ENCODE assay signal across 18 mouse cellular contexts in the genomic region with DNA sequence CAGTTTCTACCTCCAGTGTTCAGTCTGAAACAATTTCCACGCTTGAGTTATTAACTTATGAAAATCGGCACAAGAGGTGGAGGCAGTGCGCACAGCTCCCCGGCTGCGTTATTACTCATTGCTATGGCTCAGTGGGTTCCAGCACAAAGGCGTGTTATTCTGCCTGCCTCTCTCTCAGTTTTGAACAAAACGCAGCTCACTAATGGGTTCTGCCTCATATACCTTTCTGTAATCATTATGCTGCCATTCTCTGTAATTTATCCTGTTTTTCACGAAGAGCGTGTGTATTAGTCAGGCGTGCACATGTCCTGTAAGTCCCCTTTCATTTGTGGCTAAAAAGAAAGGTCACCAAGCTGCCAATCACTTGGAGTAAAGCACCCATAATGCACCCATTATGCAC.
A peak's percentile ranks its signal among the peaks of the same experiment; 100 is the strongest.
DNase-seq lines count a peak whose midpoint lies in the region; ATAC-seq and TF ChIP-seq lines count a peak whose summit lies in the region.
"Had no signal": no experiment of that assay in that cellular context is flagged by ENCODE, and none has a peak within 500 bp of the region (broad histone marks: within the 10 kb centered on the region; RNA-seq: fewer than 3 reads in every experiment).

No protein-coding gene starts in this region.

- WGBS in hindbrain, embryonic 12.5 days = 44% methylated on average over 10 of the region's 10 CpGs
- 61% methylated on average over 10 of the region's 10 CpGs for WGBS in hindbrain, embryonic 10.5 days
- 19% methylated on average over 10 of the region's 10 CpGs for WGBS in hindbrain, embryonic 15.5 days
- WGBS in neural tube, embryonic 13.5 days = 33% methylated on average over 10 of the region's 10 CpGs
- WGBS in liver, embryonic 12.5 days (ENCODE audit: insufficient replicate concordance) = 80% methylated on average over 10 of the region's 10 CpGs
- 83% methylated on average over 10 of the region's 10 CpGs for WGBS in liver, postnatal 0 days (ENCODE audit: insufficient replicate concordance)

- POLR2A ChIA-PET in Patski (lab: Charles Lee) = interaction anchor here (0.5 to 1.5 kb wide), 3 partner anchors 32 to 138 kb away, joined by 3 to 4 read pairs (median 4); no protein-coding TSS in a partner anchor

- no peak overlapping the region for H3K9ac ChIP-seq in hindbrain, embryonic 12.5 days
- no peak overlapping the region for H3K9ac ChIP-seq in hindbrain, embryonic 15.5 days
- no peak overlapping the region for H3K9ac ChIP-seq in neural tube, embryonic 13.5 days
- H3K9ac ChIP-seq in liver, embryonic 12.5 days = no peak overlapping the region
- no peak overlapping the region for H3K9ac ChIP-seq in liver, postnatal 0 days (replicated peaks)
- H3K9ac ChIP-seq: limb, embryonic 12.5 days had no signal

- ATAC-seq in hindbrain, embryonic 12.5 days (ENCODE audit: low FRiP score) = peak; percentile 71; the same call in 1 of the 2 replicates
- ATAC-seq in Patski = peak; percentile 94
- ATAC-seq in hindbrain, embryonic 15.5 days (ENCODE audit: low FRiP score, low read depth) = no peak
- ATAC-seq in neural tube, embryonic 13.5 days (ENCODE audit: low read depth) = peak; percentile 78
- no peak for ATAC-seq in liver, embryonic 12.5 days
- ATAC-seq in liver, postnatal 0 days = no peak

- no peaks in the 10 kb centered on the region for H3K36me3 ChIP-seq in hindbrain, embryonic 12.5 days
- H3K36me3 ChIP-seq in hindbrain, embryonic 10.5 days = no peaks in the 10 kb centered on the region
- H3K36me3 ChIP-seq in hindbrain, embryonic 15.5 days = no peaks in the 10 kb centered on the region
- no peaks in the 10 kb centered on the region for H3K36me3 ChIP-seq in neural tube, embryonic 13.5 days
- no peaks in the 10 kb centered on the region for H3K36me3 ChIP-seq in liver, embryonic 12.5 days
- H3K36me3 ChIP-seq in liver, postnatal 0 days (replicated peaks; ENCODE audit: insufficient read depth, low read length) = no peaks in the 10 kb centered on the region
- H3K36me3 ChIP-seq: limb, embryonic 12.5 days had no signal

- H3K27ac ChIP-seq in hindbrain, embryonic 12.5 days = no peak overlapping the region
- H3K27ac ChIP-seq in hindbrain, embryonic 10.5 days = no peak overlapping the region
- H3K27ac ChIP-seq in hindbrain, embryonic 15.5 days (replicated peaks) = no peak overlapping the region
- H3K27ac ChIP-seq in neural tube, embryonic 13.5 days (replicated peaks) = peak overlapping the region; percentile 47; the same call in 1 of the 2 replicates
- H3K27ac ChIP-seq in liver, embryonic 12.5 days = no peak overlapping the region
- no peak overlapping the region for H3K27ac ChIP-seq in liver, postnatal 0 days (ENCODE audit: low read depth)
- H3K27ac ChIP-seq: limb, embryonic 12.5 days had no signal

- in situ Hi-C loops in Patski (cut with MboI; ENCODE audit: low pct_unique_long_range_greater_than_20kb) = no loop called here

- H3K4me2 ChIP-seq in hindbrain, embryonic 12.5 days (replicated peaks) = no peak overlapping the region; the same call in 1 of the 2 replicates
- peak overlapping the region; percentile 16; the same call in 1 of the 2 replicates for H3K4me2 ChIP-seq in hindbrain, embryonic 15.5 days
- H3K4me2 ChIP-seq in neural tube, embryonic 13.5 days = no peak overlapping the region
- H3K4me2 ChIP-seq in liver, embryonic 12.5 days = no peak overlapping the region
- no peak overlapping the region for H3K4me2 ChIP-seq in liver, postnatal 0 days (ENCODE audit: low read depth, low read length)
- H3K4me2 ChIP-seq: limb, embryonic 12.5 days had no signal

- H3K4me1 ChIP-seq in hindbrain, embryonic 12.5 days = peaks cover 10% of the 10 kb centered on the region
- peaks cover 42% of the 10 kb centered on the region for H3K4me1 ChIP-seq in hindbrain, embryonic 10.5 days (replicated peaks)
- peaks cover 8% of the 10 kb centered on the region for H3K4me1 ChIP-seq in hindbrain, embryonic 15.5 days (replicated peaks)
- H3K4me1 ChIP-seq in neural tube, embryonic 13.5 days (replicated peaks) = peaks cover 23% of the 10 kb centered on the region
- no peaks in the 10 kb centered on the region for H3K4me1 ChIP-seq in liver, embryonic 12.5 days
- H3K4me1 ChIP-seq in liver, postnatal 0 days (ENCODE audit: insufficient read depth) = peaks cover 12% of the 10 kb centered on the region; the same call in 1 of the 2 replicates

- no peak for TF ChIP-seq CTCF in Patski (IDR thresholded peaks at IDR 0.05)
- TF ChIP-seq CTCF in liver, postnatal 0 days (IDR thresholded peaks at IDR 0.05; ENCODE audit: low read depth) = no peak

- TF ChIP-seq EP300 in liver, postnatal 0 days (IDR thresholded peaks at IDR 0.05; ENCODE audit: low read depth) = no peak

- no peak overlapping the region for H3K4me3 ChIP-seq in hindbrain, embryonic 12.5 days
- no peak overlapping the region for H3K4me3 ChIP-seq in hindbrain, embryonic 10.5 days
- no peak overlapping the region for H3K4me3 ChIP-seq in hindbrain, embryonic 15.5 days
- no peak overlapping the region for H3K4me3 ChIP-seq in neural tube, embryonic 13.5 days
- no peak overlapping the region for H3K4me3 ChIP-seq in liver, embryonic 12.5 days
- H3K4me3 ChIP-seq in liver, postnatal 0 days (ENCODE audit: low read depth, low read length) = no peak overlapping the region
- H3K4me3 ChIP-seq: erythroblast, embryonic 14.5 days; limb, embryonic 12.5 days had no signal

- CTCF ChIA-PET in Patski (lab: Charles Lee) = interaction anchor here (1.0 to 1.6 kb wide), 2 partner anchors 13 to 208 kb away, joined by 4 to 7 read pairs; no protein-coding TSS in a partner anchor

- no peaks in the 10 kb centered on the region for H3K27me3 ChIP-seq in hindbrain, embryonic 12.5 days
- peaks cover 14% of the 10 kb centered on the region; the same call in 1 of the 2 replicates for H3K27me3 ChIP-seq in hindbrain, embryonic 10.5 days (ENCODE audit: insufficient read depth, poor library complexity, severe bottlenecking)
- H3K27me3 ChIP-seq in Patski = no peaks in the 10 kb centered on the region
- H3K27me3 ChIP-seq in hindbrain, embryonic 15.5 days = no peaks in the 10 kb centered on the region
- H3K27me3 ChIP-seq in neural tube, embryonic 13.5 days = no peaks in the 10 kb centered on the region
- no peaks in the 10 kb centered on the region for H3K27me3 ChIP-seq in liver, embryonic 12.5 days (replicated peaks)
- H3K27me3 ChIP-seq in liver, postnatal 0 days (ENCODE audit: insufficient read depth, low read length) = no peaks in the 10 kb centered on the region
- H3K27me3 ChIP-seq: limb, embryonic 12.5 days had no signal

- H3K9me3 ChIP-seq in hindbrain, embryonic 12.5 days (replicated peaks) = no peaks in the 10 kb centered on the region
- no peaks in the 10 kb centered on the region for H3K9me3 ChIP-seq in hindbrain, embryonic 10.5 days
- no peaks in the 10 kb centered on the region for H3K9me3 ChIP-seq in hindbrain, embryonic 15.5 days
- no peaks in the 10 kb centered on the region for H3K9me3 ChIP-seq in neural tube, embryonic 13.5 days
- H3K9me3 ChIP-seq in liver, embryonic 12.5 days (replicated peaks) = no peaks in the 10 kb centered on the region
- H3K9me3 ChIP-seq in liver, postnatal 0 days (ENCODE audit: low read length) = no peaks in the 10 kb centered on the region
- H3K9me3 ChIP-seq: limb, embryonic 12.5 days had no signal

- no peak for DNase-seq in hindbrain, embryonic 10.5 days (ENCODE audit: low spot score)
- DNase-seq in Patski (ENCODE audit: low read depth, low spot score) = peak; percentile 82
- no peak for DNase-seq in natural killer cell, adult 2 months (ENCODE audit: low spot score in 2 of 2)
- DNase-seq in liver, postnatal 0 days = no peak
- DNase-seq: adrenal gland, adult 8-10 months; cerebellum, adult 9-11 months; heart, postnatal 10 days; kidney, adult 8-10 months; lung, adult 18-20 months; lung, postnatal 4 days; right cerebral cortex, postnatal 4 days; thymus, postnatal 25 days had no signal

Comparison
In these comparisons a context has a peak if more than half of its experiments do, and no peak if none do; other contexts are left out.
1. ATAC-seq: peak in hindbrain, embryonic 12.5 days (single experiment), Patski (single experiment) and neural tube, embryonic 13.5 days (single experiment); none in hindbrain, embryonic 15.5 days (single experiment), liver, embryonic 12.5 days (single experiment) and liver, postnatal 0 days (single experiment).